Mouse (Mus musculus): ENCODE measurements around the gene Tnfsf18.

Gene Tnfsf18

DNA sequence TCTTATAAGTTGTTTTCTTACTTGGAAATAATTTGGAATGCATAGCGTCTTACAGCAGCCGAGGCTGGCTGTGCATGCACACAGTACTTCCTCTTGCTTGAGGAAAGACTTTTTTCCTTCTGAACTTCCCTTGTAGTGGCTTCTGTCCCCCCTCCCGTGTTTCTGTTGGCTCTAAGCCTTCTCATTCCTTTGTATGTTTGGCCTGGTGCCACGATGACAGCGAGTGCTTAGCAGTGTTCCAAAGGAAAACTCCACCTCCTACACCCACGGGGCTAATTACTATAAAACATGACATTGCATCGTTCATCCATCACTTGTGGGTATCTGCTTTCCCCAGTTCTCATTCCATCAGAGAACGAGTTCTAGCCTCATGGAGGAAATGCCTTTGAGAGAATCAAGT lies at the start of gene Tnfsf18:
Gene Tnfsf18, plus strand, starts transcription at position 313 of the 400 bp plus-strand sequence.
- peak; percentile 42 for DNase-seq (ENCODE audit: low read depth, low spot score)

DNA sequence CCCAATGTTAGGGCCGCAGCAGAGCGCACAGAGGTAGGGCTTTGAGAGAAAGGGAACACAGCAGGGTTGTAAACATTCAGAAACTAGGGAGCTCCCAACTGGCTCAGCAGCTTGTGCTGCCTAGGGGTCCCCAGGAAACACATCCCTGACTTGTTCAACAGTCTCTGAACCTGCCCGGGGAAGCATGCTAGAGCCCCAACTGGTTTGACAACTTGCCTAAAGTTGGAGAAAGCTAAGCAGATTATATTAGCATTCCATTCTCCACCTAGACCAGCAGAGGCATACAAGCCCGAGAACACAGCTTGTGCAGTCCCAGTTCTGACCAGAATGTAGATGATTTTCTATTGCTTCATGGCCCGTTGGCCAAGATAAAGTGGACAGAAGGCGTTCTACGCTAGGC lies 49.6 kb upstream of the Tnfsf18 start:
- no peak for DNase-seq (ENCODE audit: low read depth, low spot score)

DNA sequence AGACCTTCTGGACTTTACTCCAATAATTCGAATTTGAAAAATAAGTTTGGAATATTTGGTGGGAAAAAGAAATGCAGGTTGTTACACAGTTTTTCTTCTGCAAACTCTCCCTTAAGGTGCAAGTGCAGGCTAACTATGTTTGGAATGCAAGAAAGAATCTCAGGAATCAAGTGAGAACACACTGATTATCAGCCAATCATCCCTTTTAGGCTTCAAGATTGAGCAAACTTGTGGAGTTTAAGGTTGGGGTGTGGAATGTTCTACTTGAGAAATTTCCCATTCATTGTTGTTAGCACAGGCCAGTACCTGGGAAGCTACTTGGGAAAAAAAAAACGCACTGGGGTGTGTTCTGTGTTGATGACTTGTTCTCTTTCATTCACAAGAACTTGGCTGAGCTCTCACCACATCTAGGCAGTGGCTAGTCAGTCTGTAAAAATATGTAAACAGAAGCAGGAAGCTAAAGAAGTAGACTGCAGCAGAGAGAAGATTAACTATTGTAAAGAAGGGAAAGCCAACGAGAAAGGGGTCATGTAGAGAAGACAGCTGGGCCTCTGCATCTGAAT lies 42.7 kb upstream of the Tnfsf18 start:
- DNase-seq (ENCODE audit: low read depth, low spot score): no peak

DNA sequence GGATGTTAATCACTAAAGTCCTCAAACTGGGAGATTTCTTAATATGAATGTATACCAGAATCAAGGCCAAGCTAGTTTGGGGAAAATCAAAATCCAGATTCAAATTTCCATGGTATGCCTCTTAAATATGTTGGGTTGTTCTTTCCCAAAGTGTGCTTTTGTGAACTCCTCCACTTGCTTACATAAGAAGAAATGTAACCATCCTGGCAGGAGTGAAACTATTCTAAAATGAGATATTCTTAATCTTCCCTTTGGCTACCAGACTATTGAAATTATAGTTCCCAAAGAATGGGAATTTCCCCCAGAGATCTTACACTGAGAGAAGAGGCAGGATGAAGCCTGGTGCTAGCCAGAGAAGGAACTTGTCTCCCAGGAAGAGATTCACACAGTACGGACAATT lies 42.2 kb upstream of the Tnfsf18 start:
- peak; percentile 26 for DNase-seq (ENCODE audit: low read depth, low spot score)

DNA sequence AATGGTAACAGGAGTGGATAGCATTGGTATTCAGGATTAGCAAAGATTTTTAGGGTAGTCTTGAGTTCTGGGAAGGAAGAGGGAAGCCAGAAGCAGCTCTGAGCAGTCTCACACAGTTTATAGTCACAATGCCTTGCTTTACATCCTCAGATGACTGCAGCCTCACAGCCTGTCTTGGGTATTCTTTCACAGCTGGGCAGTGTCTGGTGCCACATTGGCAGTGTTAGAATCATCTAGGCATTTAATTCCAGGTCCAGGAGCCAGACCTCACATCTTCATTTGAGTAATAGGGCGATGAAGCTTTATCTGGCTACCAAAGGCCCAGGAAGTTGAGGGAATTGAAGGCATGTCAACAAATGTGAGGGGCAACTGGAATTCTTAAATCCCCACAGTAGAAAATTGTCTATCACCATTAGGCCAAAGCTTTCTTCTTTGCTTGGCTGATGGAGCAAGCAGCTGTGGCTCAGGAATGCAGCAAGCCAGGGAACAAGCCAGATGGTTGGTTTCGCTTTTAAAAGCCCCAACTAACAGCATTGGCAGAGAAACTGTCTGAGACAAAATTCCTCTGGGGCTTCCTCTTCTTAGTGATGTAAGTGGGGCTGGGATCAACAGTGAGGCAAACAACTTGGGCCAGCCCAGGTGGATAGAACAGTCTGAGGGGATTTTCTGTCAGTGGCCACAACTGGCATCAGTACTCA lies 30.9 kb upstream of the Tnfsf18 start:
- DNase-seq (ENCODE audit: low read depth, low spot score): peak; percentile 73

DNA sequence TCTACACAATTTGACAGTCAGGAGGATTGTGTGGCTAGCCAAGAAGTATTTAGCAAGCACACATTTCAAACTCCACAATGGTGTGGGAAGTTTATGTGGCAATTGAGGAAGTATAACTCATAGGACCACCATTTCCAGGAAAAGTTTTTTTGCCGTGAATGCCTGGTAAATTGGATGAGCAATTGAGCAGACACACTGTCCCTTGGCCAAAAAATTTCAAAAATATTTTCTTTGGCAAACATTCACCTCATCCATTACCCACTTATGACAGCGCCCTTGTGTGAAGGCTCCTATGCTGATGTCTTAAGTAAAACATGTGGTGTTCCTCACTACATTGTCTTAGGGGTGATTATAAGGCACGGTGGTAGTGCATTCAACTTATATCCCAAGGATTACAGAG lies 17.2 kb upstream of the Tnfsf18 start:
- no peak for DNase-seq (ENCODE audit: low read depth, low spot score)

DNA sequence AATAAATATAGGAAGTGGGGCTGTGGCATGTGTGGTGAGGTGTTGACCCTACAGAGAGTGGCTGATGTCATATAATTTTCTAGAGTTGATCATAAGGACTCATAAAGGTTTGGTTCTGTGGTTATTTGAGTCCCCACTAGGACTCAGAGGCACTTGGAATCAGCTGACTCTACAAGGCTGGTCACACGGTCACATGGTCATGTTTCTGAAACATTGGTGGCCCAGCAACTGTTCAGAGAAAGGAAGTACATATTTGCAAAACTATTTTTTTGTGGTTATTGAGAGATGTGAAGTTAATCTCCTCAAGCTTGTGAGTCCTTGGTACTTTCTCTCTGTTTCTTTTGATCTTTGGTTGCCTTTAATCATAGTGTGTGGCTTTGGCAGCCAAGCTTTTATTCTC lies 14.6 kb upstream of the Tnfsf18 start:
- no peak for DNase-seq (ENCODE audit: low read depth, low spot score)

DNA sequence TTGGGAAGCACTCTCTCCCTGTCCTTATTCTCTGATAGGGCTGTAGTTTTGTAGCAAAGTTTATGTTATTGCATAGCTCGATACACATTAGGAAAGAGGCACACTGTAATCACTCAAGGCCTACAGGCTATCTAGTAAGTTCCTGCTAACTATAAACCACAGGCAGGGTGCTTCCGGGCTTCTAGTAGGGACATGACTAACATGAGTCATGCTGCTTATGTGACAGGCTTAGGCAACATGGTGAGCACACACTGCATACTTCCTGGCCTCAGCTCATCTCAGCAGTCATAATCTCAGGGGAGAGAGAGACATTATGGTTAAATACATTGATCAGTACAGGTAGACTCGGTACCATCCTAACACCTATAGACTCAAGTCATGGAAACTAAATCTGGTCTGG lies 12.2 kb upstream of the Tnfsf18 start:
- DNase-seq (ENCODE audit: low read depth, low spot score): no peak

DNA sequence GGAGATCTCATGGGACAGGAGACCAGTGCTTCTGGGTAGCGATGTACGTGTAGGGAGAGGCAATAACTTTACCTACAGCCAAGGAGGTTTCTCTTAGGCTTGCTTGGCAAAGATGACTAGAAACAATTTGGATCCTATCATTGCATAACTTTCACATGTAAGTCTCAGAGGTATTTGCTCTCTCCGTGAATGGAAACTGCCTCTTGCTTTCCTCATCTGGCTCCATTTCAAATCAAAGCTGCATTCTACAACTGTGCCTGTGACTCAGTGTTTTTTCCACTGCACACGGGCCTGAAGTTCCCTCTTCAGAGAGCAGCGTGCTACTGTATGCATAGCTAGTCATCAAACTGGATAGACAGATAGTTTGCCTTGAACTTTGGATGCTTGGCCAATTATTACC lies 7.4 kb upstream of the Tnfsf18 start:
- peak; percentile 64 for DNase-seq (ENCODE audit: low read depth, low spot score)

DNA sequence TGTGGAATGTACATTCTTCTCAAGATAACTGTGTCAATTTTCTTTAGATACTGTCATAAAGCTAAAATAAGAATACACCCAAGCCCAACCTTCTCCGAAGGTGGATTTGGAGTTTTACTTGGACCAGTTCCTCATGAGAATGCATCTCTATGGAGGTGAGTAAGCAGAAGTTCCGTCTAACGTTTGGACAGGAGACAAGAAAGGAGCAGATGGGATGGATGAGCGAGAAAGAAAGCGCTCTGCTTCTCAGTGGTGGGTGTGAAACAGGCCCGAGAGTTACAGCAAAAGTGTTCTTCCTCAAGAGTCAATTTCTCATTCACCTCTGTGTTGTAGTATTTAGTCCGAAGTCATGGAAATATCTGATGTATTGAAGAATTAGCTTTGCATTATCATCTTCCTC lies 2.7 kb upstream of the Tnfsf18 start:
- DNase-seq (ENCODE audit: low read depth, low spot score): peak; percentile 87

DNA sequence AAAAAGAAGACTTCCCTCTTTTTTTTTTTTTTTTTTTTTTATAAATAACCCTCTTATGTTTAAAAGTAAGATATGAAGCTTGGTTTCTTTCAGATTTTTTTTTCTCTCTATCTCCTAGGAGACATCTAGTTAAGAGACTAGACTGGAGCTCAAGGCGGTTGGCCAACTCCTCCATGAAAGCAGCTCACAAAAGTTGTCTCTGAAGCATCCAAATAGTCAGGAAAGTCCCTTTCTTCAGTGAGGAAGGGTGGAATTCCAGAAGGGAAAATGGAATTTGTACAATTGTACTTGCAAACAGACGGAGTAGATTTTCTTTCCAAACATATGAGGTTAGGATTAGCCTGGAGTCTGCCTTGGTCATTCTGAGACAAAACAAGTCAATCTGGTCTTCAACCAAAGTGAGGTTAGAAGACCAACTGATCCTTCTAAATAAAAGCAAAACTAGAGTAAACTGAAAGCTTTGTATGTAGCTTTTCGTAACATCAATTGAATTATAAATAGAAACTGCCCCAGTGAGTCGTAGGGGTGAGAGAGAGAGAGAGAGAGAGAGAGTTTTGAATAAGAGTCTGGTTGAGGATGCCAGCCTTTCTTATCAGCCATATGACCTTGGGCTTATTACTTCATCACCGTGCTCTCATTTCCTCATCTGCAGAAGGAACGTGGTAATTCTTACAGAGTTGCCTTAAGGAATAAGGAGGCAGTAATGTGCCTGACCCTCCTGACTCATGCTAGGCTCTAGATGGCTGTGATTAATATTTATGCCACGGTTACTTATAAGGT lies 2.6 kb downstream of the Tnfsf18 start:
- DNase-seq (ENCODE audit: low read depth, low spot score): peak; percentile 25

DNA sequence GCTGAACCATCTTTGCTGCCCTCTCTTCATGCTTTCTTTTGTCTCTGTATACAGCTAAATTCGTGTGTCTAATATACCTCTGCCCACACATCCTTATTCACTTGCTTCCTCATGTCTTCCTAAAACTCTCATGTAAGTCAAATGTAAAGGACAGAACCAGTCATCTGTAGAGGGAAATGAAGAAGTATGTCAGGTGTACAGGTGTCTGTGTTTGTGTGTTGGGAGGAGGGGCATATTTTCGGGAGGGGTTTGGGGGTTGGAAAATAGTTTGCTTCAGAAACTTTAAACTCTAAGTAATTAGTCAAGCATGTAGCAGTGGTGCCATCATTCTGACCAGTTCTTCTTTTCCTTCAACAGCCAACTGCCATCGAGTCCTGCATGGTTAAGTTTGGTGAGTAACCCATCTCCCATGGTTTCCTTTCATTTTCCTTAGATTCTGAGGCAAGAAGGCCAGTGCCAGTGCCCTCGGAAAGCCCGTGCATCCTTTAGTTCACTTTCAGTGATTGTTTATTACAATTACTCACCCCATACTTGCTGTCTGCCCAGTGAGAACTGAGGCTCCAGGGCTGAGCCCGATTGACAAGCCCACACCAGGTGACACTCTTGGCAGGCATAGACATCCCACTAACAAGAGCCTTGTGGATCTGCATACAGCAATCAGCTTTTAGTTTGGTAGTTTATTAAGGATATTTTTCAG lies 5.8 kb downstream of the Tnfsf18 start:
- DNase-seq (ENCODE audit: low read depth, low spot score): no peak

DNA sequence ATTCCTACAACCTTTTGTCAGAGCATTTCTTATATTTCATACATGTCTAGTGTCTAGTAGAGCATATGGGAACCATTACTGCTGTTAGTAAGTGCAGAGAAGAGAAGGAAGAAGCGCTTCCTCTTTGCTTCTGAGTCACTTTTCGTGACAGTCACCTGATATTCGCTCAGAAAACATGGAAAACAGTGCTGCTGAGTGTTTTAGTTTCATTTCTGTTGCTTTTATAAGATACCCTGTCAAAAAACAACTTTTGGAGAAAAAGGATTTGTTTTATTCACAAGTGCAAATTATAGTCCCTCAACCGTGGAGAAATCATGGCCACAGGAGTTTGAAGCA lies 6.3 kb downstream of the Tnfsf18 start:
- peak; percentile 18 for DNase-seq (ENCODE audit: low read depth, low spot score)

DNA sequence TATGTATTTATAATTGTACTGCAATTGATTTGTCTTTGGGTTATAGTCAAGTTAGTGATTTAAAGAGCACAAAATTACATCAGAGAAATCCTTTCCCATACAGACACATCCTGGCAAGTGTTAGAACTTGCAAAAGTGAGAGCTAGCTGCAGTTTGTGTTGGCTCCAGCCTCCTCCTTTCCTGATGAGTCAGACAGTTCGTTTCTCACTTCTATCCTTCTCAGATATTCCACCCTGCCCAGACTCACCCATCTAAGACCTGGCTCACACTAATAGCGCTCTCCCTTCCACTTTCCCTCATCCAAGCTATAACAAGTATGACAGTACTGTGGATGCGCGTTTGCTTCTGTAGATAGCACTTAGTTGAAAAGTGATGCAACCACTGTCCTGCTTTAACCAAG lies 11.9 kb downstream of the Tnfsf18 start:
- DNase-seq (ENCODE audit: low read depth, low spot score): peak; percentile 75

DNA sequence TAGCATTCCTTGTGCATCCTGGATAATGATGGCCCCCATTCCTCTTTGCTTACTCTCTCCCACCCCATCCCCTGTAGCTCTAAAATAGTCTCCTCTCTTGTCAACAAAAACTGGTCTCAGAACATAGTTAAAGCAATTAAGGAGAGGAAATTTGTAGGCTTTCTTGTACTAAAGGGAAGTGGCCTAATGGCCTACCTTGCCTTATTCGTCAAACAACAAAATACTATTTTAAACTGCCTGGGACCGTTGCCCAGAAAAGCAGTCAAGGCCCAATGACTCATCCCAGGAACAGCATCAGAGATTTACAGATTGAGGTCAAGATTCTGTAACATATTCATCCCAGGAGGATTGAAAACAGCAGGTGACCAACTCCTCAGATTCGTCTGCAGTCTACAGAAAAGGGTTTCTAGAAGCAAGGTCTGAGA lies 13.2 kb downstream of the Tnfsf18 start:
- peak; percentile 76 for DNase-seq (ENCODE audit: low read depth, low spot score)

DNA sequence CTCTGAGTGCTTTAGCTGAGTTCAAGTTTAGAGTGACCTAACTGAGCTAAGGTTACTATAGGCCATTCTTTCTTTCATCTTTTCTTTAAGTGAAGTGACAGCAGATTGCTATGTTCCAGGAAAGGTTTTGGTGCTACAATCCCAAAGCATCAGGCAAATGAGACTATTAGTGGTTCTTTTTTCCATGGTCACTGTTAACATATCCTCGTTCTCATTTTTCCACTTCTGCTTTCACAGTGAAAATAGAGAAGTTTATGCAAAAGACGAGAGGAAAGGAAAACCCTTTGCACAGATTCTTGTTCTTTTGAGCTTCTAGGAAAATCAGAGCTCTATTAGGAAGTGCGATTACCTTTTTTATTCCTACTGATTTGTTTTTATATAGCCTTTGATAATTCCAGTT lies 22.9 kb downstream of the Tnfsf18 start:
- DNase-seq (ENCODE audit: low read depth, low spot score): no peak

DNA sequence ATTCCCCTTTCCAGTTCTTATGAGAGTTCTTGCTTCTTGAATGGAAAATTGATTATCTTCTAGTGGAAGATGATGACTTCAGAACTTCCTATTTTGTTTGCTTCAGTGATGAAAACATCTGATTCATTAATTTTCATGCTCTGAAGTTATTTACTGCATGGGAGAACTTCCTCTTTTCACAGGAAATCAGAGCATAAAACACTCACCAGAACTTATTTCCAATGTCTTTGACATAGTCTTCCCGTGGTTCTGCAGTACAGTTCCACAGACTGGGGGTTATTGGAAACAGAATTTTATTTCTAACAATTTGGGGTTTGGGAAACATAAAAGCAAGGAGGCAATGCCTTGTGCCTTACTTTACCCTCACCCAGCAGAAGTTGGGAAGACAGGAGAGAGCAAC lies 25.8 kb downstream of the Tnfsf18 start:
- no peak for DNase-seq (ENCODE audit: low read depth, low spot score)

DNA sequence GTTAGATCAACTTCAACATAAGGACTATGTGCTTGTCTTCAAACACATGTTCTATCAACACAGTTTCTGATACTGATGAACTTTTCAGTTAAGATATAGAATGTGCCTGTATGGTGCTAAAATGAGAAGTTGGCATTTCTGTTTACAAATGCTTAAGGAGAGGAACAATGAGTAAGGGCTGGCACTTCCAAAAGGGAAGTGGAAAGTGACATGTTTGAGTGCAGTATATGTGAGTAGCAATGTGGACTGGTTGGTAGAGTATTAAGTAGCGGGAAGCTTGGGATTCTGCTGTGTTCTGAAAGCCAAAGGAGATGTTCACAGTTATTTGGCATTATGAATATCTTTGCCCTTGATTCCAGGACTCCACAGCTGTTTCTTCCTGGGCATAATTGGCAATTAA lies 33.7 kb downstream of the Tnfsf18 start:
- no peak for DNase-seq (ENCODE audit: low read depth, low spot score)

DNA sequence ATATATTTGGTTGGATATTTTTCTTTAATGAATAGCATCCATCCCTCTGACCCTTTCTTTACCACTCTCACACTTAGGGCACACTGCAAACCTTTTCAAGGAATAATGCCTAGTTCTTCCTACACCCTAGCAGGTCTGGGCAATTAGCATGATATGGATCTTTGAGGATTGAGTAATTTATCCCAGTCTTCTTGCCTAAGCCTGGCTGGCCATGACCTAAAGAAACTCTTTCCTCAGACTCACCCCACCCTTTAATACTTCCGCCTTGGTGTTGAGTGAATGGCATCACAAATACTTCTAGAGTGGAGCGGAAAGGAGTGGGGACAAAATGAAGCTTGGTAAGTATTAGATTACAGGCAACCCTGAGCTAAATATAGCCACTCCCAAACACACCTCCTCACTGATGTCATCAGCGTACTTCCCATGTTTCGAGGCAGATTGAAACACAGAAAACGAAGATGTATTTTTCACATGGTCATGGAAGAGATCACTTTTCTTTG lies 56.2 kb downstream of the Tnfsf18 start:
- no peak for DNase-seq (ENCODE audit: low read depth, low spot score)

DNA sequence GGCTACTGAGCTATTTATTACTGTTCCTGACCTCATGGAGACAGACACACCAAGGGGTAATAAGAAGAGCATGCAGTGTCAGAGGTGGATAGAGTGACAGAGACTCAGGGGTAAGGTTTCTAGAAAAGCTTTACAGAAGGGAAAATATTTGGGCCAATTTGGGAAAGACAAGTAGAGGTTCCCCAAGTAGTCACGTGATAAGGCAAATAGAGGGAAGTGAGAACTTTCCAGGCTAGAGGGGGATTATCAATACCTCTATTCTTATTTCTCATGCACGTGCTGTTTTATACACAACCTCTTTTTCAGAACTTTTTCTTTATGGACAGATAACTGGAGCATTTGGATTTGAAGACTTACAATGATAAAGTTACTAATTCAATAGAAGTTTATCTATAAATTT lies 57.6 kb downstream of the Tnfsf18 start:
- no peak for DNase-seq (ENCODE audit: low read depth, low spot score)
